Mouse (Mus musculus): ENCODE measurements at regions not wholly inside any gene's neighbourhood (a gene's known extent, or its start where the extent isn't known, plus 50 kb on each side); places are given as distances from the start of the nearest gene placed in this dataset.
"Not testable (repeated sequence)": the region's sequence is repeated elsewhere in the genome, so short reads cannot be mapped to it uniquely, and the experiment has no call there.

GRCm38 (mm10) chr17:91361261-91361660, 268.4 kb upstream of the Nrxn1 start:
- no peaks in the 10 kb centered on the region for H3K27me3 ChIP-seq
- H3K36me3 ChIP-seq, result no peaks in the 10 kb centered on the region
- H3K9me3 ChIP-seq, result no peaks in the 10 kb centered on the region
- H3K4me1 ChIP-seq, result no peaks in the 10 kb centered on the region
- 40% methylated on average over 1 of the region's 1 CpGs for WGBS
- ATAC-seq (ENCODE audit: low FRiP score, low read depth), result no peak
- H3K4me2 ChIP-seq (replicated peaks), result no peak overlapping the region
- no peak overlapping the region for H3K4me3 ChIP-seq
- no peak overlapping the region for H3K27ac ChIP-seq
- H3K9ac ChIP-seq, result no peak overlapping the region

- no peaks in the 10 kb centered on the region for H3K36me3 ChIP-seq
These were observed 259.2 kb upstream of the Nrxn1 start for GRCm38 (mm10) chr17:91352107-91352506.

GRCm38 (mm10) chr17:91336882-91337281, 244.0 kb upstream of the Nrxn1 start:
- Histone ChIP-seq H3K4me3 (no peak overlapping the region), H3K4me1 (no peaks in the 10 kb centered on the region), H3K9me3 (no peaks in the 10 kb centered on the region), H3K36me3 (no peaks in the 10 kb centered on the region), H3K27me3 (no peaks in the 10 kb centered on the region), H3K27ac (no peak overlapping the region), H3K4me2 (replicated peaks) (no peak overlapping the region), H3K9ac (no peak overlapping the region)
- WGBS, result 68% methylated on average over 1 of the region's 1 CpGs
- no peak for ATAC-seq (ENCODE audit: low FRiP score, low read depth)

More at GRCm38 (mm10) chr17:91352107-91352506, 259.2 kb upstream of the Nrxn1 start:
- Histone ChIP-seq H3K4me1 (no peaks in the 10 kb centered on the region), H3K9me3 (no peaks in the 10 kb centered on the region), H3K27ac (no peak overlapping the region), H3K4me2 (replicated peaks) (no peak overlapping the region), H3K9ac (no peak overlapping the region), H3K4me3 (no peak overlapping the region), H3K27me3 (no peaks in the 10 kb centered on the region)
- ATAC-seq (ENCODE audit: low FRiP score, low read depth), result no peak
- 76% methylated on average over 2 of the region's 2 CpGs for WGBS

- no peaks in the 10 kb centered on the region for H3K9me3 ChIP-seq
- WGBS, result 94% methylated on average over 4 of the region's 4 CpGs
- no peaks in the 10 kb centered on the region for H3K27me3 ChIP-seq
- no peak for ATAC-seq (ENCODE audit: low FRiP score, low read depth)
- no peaks in the 10 kb centered on the region for H3K4me1 ChIP-seq
- H3K36me3 ChIP-seq, result no peaks in the 10 kb centered on the region
- no peak overlapping the region for H3K4me2 ChIP-seq (replicated peaks)
- H3K27ac ChIP-seq, result no peak overlapping the region
- H3K4me3 ChIP-seq, result no peak overlapping the region
- H3K9ac ChIP-seq, result no peak overlapping the region
These were observed 240.9 kb upstream of the Nrxn1 start for GRCm38 (mm10) chr17:91333790-91334189.

- H3K4me3 ChIP-seq, result no peak overlapping the region
- H3K9ac ChIP-seq, result no peak overlapping the region
- no peak overlapping the region for H3K27ac ChIP-seq
- H3K4me2 ChIP-seq (replicated peaks), result no peak overlapping the region
- 6% methylated on average over 1 of the region's 1 CpGs for WGBS
- H3K36me3 ChIP-seq, result no peaks in the 10 kb centered on the region
- no peaks in the 10 kb centered on the region for H3K4me1 ChIP-seq
- no peaks in the 10 kb centered on the region for H3K27me3 ChIP-seq
- ATAC-seq (ENCODE audit: low FRiP score, low read depth), result no peak
- H3K9me3 ChIP-seq, result no peaks in the 10 kb centered on the region
These were observed 240.3 kb upstream of the Nrxn1 start for GRCm38 (mm10) chr17:91333202-91333601.

GRCm38 (mm10) chr17:91324377-91324776, 231.5 kb upstream of the Nrxn1 start:
- no peak for ATAC-seq (ENCODE audit: low FRiP score, low read depth)
- Histone ChIP-seq H3K27ac (no peak overlapping the region), H3K27me3 (no peaks in the 10 kb centered on the region), H3K9ac (no peak overlapping the region), H3K36me3 (no peaks in the 10 kb centered on the region), H3K4me3 (no peak overlapping the region), H3K4me2 (replicated peaks) (no peak overlapping the region), H3K4me1 (no peaks in the 10 kb centered on the region), H3K9me3 (no peaks in the 10 kb centered on the region)
- 62% methylated on average over 1 of the region's 1 CpGs for WGBS

GRCm38 (mm10) chr17:91286875-91287274, 194.0 kb upstream of the Nrxn1 start:
- no peaks in the 10 kb centered on the region for H3K27me3 ChIP-seq
- no peaks in the 10 kb centered on the region for H3K36me3 ChIP-seq
- no peaks in the 10 kb centered on the region for H3K9me3 ChIP-seq
- no peaks in the 10 kb centered on the region for H3K4me1 ChIP-seq
- H3K4me3 ChIP-seq, result no peak overlapping the region
- ATAC-seq (ENCODE audit: low FRiP score, low read depth), result no peak
- H3K9ac ChIP-seq, result no peak overlapping the region
- H3K27ac ChIP-seq, result no peak overlapping the region
- no peak overlapping the region for H3K4me2 ChIP-seq (replicated peaks)

GRCm38 (mm10) chr17:91274378-91274777, 181.5 kb upstream of the Nrxn1 start:
- Histone ChIP-seq H3K27ac (no peak overlapping the region), H3K4me3 (no peak overlapping the region), H3K9ac (no peak overlapping the region), H3K4me1 (no peaks in the 10 kb centered on the region), H3K36me3 (no peaks in the 10 kb centered on the region), H3K4me2 (replicated peaks) (no peak overlapping the region), H3K27me3 (no peaks in the 10 kb centered on the region), H3K9me3 (no peaks in the 10 kb centered on the region)
- no peak for ATAC-seq (ENCODE audit: low FRiP score, low read depth)
- WGBS, result 79% methylated on average over 1 of the region's 1 CpGs

GRCm38 (mm10) chr17:91238719-91239118, 145.8 kb upstream of the Nrxn1 start:
- Histone ChIP-seq H3K27ac (no peak overlapping the region), H3K36me3 (no peaks in the 10 kb centered on the region), H3K9me3 (no peaks in the 10 kb centered on the region), H3K4me1 (no peaks in the 10 kb centered on the region), H3K4me2 (replicated peaks) (no peak overlapping the region), H3K4me3 (no peak overlapping the region), H3K27me3 (no peaks in the 10 kb centered on the region), H3K9ac (no peak overlapping the region)
- 47% methylated on average over 2 of the region's 2 CpGs for WGBS
- ATAC-seq (ENCODE audit: low FRiP score, low read depth), result no peak

GRCm38 (mm10) chr17:91236653-91237052, 143.8 kb upstream of the Nrxn1 start:
- not testable (repeated sequence) for H3K27ac ChIP-seq; ATAC-seq (ENCODE audit: low FRiP score, low read depth); H3K9me3 ChIP-seq; H3K9ac ChIP-seq; H3K27me3 ChIP-seq; H3K4me3 ChIP-seq; H3K36me3 ChIP-seq; H3K4me2 ChIP-seq (replicated peaks); H3K4me1 ChIP-seq
- 95% methylated on average over 14 of the region's 14 CpGs for WGBS

GRCm38 (mm10) chr17:91226378-91226777, 133.5 kb upstream of the Nrxn1 start:
- H3K4me3 ChIP-seq, result no peak overlapping the region
- H3K9ac ChIP-seq, result no peak overlapping the region
- ATAC-seq (ENCODE audit: low FRiP score, low read depth), result no peak
- no peak overlapping the region for H3K4me2 ChIP-seq (replicated peaks)
- 76% methylated on average over 5 of the region's 5 CpGs for WGBS
- no peaks in the 10 kb centered on the region for H3K4me1 ChIP-seq
- no peaks in the 10 kb centered on the region for H3K9me3 ChIP-seq
- no peak overlapping the region for H3K27ac ChIP-seq
- no peaks in the 10 kb centered on the region for H3K36me3 ChIP-seq
- no peaks in the 10 kb centered on the region for H3K27me3 ChIP-seq

GRCm38 (mm10) chr17:91225916-91226315, 133.0 kb upstream of the Nrxn1 start:
- Histone ChIP-seq H3K9me3 (no peaks in the 10 kb centered on the region), H3K27me3 (no peaks in the 10 kb centered on the region), H3K4me3 (no peak overlapping the region), H3K36me3 (no peaks in the 10 kb centered on the region), H3K4me2 (replicated peaks) (no peak overlapping the region), H3K4me1 (no peaks in the 10 kb centered on the region), H3K9ac (no peak overlapping the region), H3K27ac (no peak overlapping the region)
- ATAC-seq (ENCODE audit: low FRiP score, low read depth), result no peak
- 81% methylated on average over 4 of the region's 4 CpGs for WGBS

GRCm38 (mm10) chr17:91216429-91216828, 123.6 kb upstream of the Nrxn1 start:
- no peaks in the 10 kb centered on the region for H3K4me1 ChIP-seq
- H3K27ac ChIP-seq, result no peak overlapping the region
- no peak overlapping the region for H3K9ac ChIP-seq
- H3K4me2 ChIP-seq (replicated peaks), result no peak overlapping the region
- H3K27me3 ChIP-seq, result no peaks in the 10 kb centered on the region
- no peaks in the 10 kb centered on the region for H3K36me3 ChIP-seq
- no peaks in the 10 kb centered on the region for H3K9me3 ChIP-seq
- no peak overlapping the region for H3K4me3 ChIP-seq
- no peak; the same call in 1 of the 2 replicates for ATAC-seq (ENCODE audit: low FRiP score, low read depth)
